Mouse (Mus musculus): ENCODE measurements around the gene Slc23a2.

Slc23a2 gene

GRCm38 (mm10) chr2:132020991-132021541 lies 123.8 kb downstream of the Slc23a2 start:
- DNase-seq (ENCODE audit: low spot score): no peak

- DNase-seq (ENCODE audit: low spot score): no peak
Measured at GRCm38 (mm10) chr2:132020420-132020819, 124.5 kb downstream of the Slc23a2 start.

GRCm38 (mm10) chr2:132019372-132019811 lies 125.5 kb downstream of the Slc23a2 start:
- DNase-seq (ENCODE audit: low spot score): no peak

- DNase-seq (ENCODE audit: low spot score): no peak
Measured at GRCm38 (mm10) chr2:132018156-132018555, 126.8 kb downstream of the Slc23a2 start.

GRCm38 (mm10) chr2:132017611-132018010 lies 127.3 kb downstream of the Slc23a2 start:
- no peak for DNase-seq (ENCODE audit: low spot score)

GRCm38 (mm10) chr2:132016034-132016433 lies 128.9 kb downstream of the Slc23a2 start:
- DNase-seq (ENCODE audit: low spot score): no peak

- no peak for DNase-seq (ENCODE audit: low spot score)
Measured at GRCm38 (mm10) chr2:132013152-132013551, 131.8 kb downstream of the Slc23a2 start.

GRCm38 (mm10) chr2:132010781-132011180 lies 134.1 kb downstream of the Slc23a2 start:
- no peak for DNase-seq (ENCODE audit: low spot score)

GRCm38 (mm10) chr2:132008186-132008585 lies 136.7 kb downstream of the Slc23a2 start:
- no peak for DNase-seq (ENCODE audit: low spot score)

- no peak for DNase-seq (ENCODE audit: low spot score)
Measured at GRCm38 (mm10) chr2:132007475-132007819, 137.5 kb downstream of the Slc23a2 start.

- no peak for DNase-seq (ENCODE audit: low spot score)
Measured at GRCm38 (mm10) chr2:132006561-132007474, 138.1 kb downstream of the Slc23a2 start.

GRCm38 (mm10) chr2:132005445-132005844 lies 139.5 kb downstream of the Slc23a2 start:
- DNase-seq (ENCODE audit: low spot score): no peak

GRCm38 (mm10) chr2:132004495-132005136 lies 140.3 kb downstream of the Slc23a2 start:
- no peak for DNase-seq (ENCODE audit: low spot score)

- no peak for DNase-seq (ENCODE audit: low spot score)
Measured at GRCm38 (mm10) chr2:132003916-132004315, 141.0 kb downstream of the Slc23a2 start.

All from ovary, postnatal 10 days (tissue).